Comparison of ENCODE assay signal across 13 mouse cellular contexts in the genomic region with DNA sequence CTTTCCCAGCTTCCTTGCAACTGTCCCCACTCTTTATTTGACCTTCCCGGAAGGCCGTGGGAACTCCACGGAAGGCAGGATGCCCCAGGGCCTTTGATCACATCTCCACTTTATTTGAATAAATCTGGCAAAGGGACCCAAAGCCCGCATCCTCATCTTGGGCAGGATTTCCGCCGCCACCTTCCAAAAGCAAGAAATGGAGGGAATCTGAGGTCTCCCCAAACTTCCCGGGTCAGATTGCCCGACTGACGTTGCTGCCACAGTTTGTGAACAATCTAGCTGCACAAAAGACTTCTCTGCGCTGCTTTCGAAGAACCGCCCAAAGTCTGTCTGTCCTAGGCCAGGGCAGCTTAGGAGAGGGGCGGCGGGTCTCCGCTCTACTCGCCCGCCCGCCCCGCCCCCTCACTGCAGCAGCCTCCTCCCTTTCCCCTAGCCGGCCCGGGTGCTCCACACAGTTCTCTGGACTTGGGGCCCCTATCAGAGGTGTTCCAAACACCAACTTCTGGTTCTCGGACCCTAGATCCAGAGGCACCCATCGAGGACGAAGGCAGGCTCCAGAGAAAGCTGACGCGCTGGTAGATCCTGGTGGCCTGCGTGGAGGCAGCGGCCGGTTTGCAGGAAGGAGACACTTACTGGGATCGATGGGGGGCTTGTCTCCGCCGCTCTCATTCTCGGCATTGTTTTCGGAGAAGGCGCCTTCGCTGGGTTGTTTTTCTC. TPM values are rescaled to one million over a fixed set of nuclear protein-coding genes. Genes with fewer than 3 reads are reported as not detected.
DNase-seq lines count a peak whose midpoint lies in the region; ATAC-seq and TF ChIP-seq lines count a peak whose summit lies in the region.
"Had no signal": no experiment of that assay in that cellular context is flagged by ENCODE, and none has a peak within 500 bp of the region (broad histone marks: within the 10 kb centered on the region; RNA-seq: fewer than 3 reads in every experiment).

No protein-coding gene starts in this region.

- peak overlapping the region; percentile 76 for H3K4me3 ChIP-seq in gastrocnemius, adult 2 months
- H3K4me3 ChIP-seq in thymus, adult 2 months (ENCODE audit: control insufficient read depth, insufficient read depth, low read length), result no peak overlapping the region
- H3K4me3 ChIP-seq in limb, embryonic 15.5 days, result peak overlapping the region; percentile 68

- no peak for ATAC-seq in limb, embryonic 15.5 days (ENCODE audit: insufficient number of reproducible peaks, low FRiP score, low TSS enrichment, low read depth)
- ATAC-seq: inflammation-experienced regulatory T-cells, adult 6 months had no signal

- H3K27ac ChIP-seq in gastrocnemius, adult 2 months, result peak overlapping the region; percentile 93
- no peak overlapping the region for H3K27ac ChIP-seq in thymus, adult 2 months (ENCODE audit: control insufficient read depth, insufficient read depth, low read length)
- H3K27ac ChIP-seq in limb, embryonic 15.5 days, result peak overlapping the region; percentile 95

- no peaks in the 10 kb centered on the region for H3K9me3 ChIP-seq in limb, embryonic 15.5 days

- no peak for TF ChIP-seq CTCF in gastrocnemius, adult 2 months (IDR thresholded peaks at IDR 0.05)
- no peak for TF ChIP-seq CTCF in thymus, adult 2 months (IDR thresholded peaks at IDR 0.05; ENCODE audit: borderline replicate concordance, control insufficient read depth, extremely low read depth, insufficient read depth, low read length, poor library complexity)

- DNase-seq in gastrocnemius, adult 2 months, result no peak
- no peak for DNase-seq in gastrocnemius, postnatal 10 days
- peak; percentile 7 for DNase-seq in thymus, postnatal 4 days
- no peak for DNase-seq in thymus, adult 2 months
- DNase-seq in right cerebral cortex, postnatal 25 days, result no peak
- DNase-seq in frontal cortex, postnatal 14 days (ENCODE audit: low spot score in 2 of 2), result no peak
- DNase-seq in left cerebral cortex, postnatal 25 days (ENCODE audit: low spot score in 2 of 2), result no peak
- DNase-seq: cerebellum, adult 11 months had no signal

- peak overlapping the region; percentile 86 for H3K4me2 ChIP-seq in limb, embryonic 15.5 days

- intact Hi-C loops in gastrocnemius, adult 2 months (cut with DNase I), result loop anchor here (2.0 to 5.0 kb wide), 2 partner anchors 14 to 753 kb away; partner anchors contain the start of gene Cbx3
- intact Hi-C loops in left cerebral cortex, postnatal 25 days (cut with DNase I), result loop anchor here (5.0 kb wide), 2 partner anchors 843 to 1043 kb away; no protein-coding TSS in a partner anchor

- no peak for TF ChIP-seq POLR2A in thymus, adult 2 months (IDR thresholded peaks at IDR 0.05; ENCODE audit: control insufficient read depth, extremely low read depth, insufficient read depth, low read length, poor library complexity)

- no peaks in the 10 kb centered on the region for H3K36me3 ChIP-seq in thymus, adult 2 months (ENCODE audit: control insufficient read depth, insufficient read depth, low read length)
- H3K36me3 ChIP-seq in limb, embryonic 15.5 days, result no peaks in the 10 kb centered on the region

- H3K9ac ChIP-seq in limb, embryonic 15.5 days, result peak overlapping the region; percentile 83

- peaks cover 2% of the 10 kb centered on the region; the same call in 1 of the 2 replicates for H3K4me1 ChIP-seq in thymus, adult 2 months (replicated peaks; ENCODE audit: control insufficient read depth, insufficient read depth, low read length)
- peaks cover 27% of the 10 kb centered on the region for H3K4me1 ChIP-seq in limb, embryonic 15.5 days

- WGBS in thymus, adult 2 months, result under 1% methylated on average over 36 of the region's 36 CpGs
- WGBS in limb, embryonic 15.5 days, result 1% methylated on average over 34 of the region's 36 CpGs

- H3K27me3 ChIP-seq in thymus, adult 2 months (ENCODE audit: control insufficient read depth, insufficient read depth, low read length), result peaks cover 35% of the 10 kb centered on the region
- peaks cover under 1% of the 10 kb centered on the region; the same call in 1 of the 2 replicates for H3K27me3 ChIP-seq in limb, embryonic 15.5 days

RNA-seq across cellular contexts. Expression of gene Hoxa7, which starts 3.4 kb away (rescaled TPM):
- 1 to 10 TPM; 4.7 to 5.0 TPM for total RNA-seq in gastrocnemius, adult 2 months (2021)
- total RNA-seq in gastrocnemius, postnatal 10 days (2021), result 1 to 10 TPM; 9.4 to 9.7 TPM
- polyA plus RNA-seq in thymus, adult 2 months (2012; rRNA removed), result 2.5 and 3.4 TPM in 2 replicates
- 12.0 and 12.9 TPM in 2 replicates for polyA plus RNA-seq in limb, embryonic 15.5 days (2015; fragmentation: Nextera tagmentation; extraction: Ambion mirVana)
- not detected for total RNA-seq in left cerebral cortex, postnatal 25 days (2021)
- total RNA-seq: liver, adult 2 months; midbrain, postnatal 0 days had no signal
- polyA plus RNA-seq: inflammation-experienced regulatory T-cells, adult 6 months; midbrain, postnatal 0 days had no signal

RNA-seq across cellular contexts. Expression of gene Hoxa9, which starts 5.8 kb away (rescaled TPM):
- total RNA-seq in gastrocnemius, adult 2 months (2021), result 1 to 10 TPM; 7.5 to 8.8 TPM
- total RNA-seq in gastrocnemius, postnatal 10 days (2021), result 10 to 100 TPM in 1 of 2 experiments, 1 to 10 TPM in 1; 7.8 to 11.2 TPM
- polyA plus RNA-seq in thymus, adult 2 months (2012; rRNA removed), result 0.26 and 0.56 TPM in 2 replicates
- 30.8 and 34.0 TPM in 2 replicates for polyA plus RNA-seq in limb, embryonic 15.5 days (2015; fragmentation: Nextera tagmentation; extraction: Ambion mirVana)
- total RNA-seq in left cerebral cortex, postnatal 25 days (2021), result not detected
- total RNA-seq: liver, adult 2 months; midbrain, postnatal 0 days had no signal
- polyA plus RNA-seq: midbrain, postnatal 0 days; small intestine, adult 2 months had no signal

RNA-seq across cellular contexts. Expression of gene Gm28308, which starts 11.9 kb away (rescaled TPM):
- total RNA-seq in gastrocnemius, adult 2 months (2021), result under 1 TPM in 1 of 2 experiments, not detected in 1; 0.82 TPM
- total RNA-seq in gastrocnemius, postnatal 10 days (2021), result not detected
- polyA plus RNA-seq in thymus, adult 2 months (2012; rRNA removed), result 0.24 and 0.26 TPM in 2 replicates
- polyA plus RNA-seq in limb, embryonic 15.5 days (2015; fragmentation: Nextera tagmentation; extraction: Ambion mirVana), result 0.70 TPM in 1 of 2 replicates, not detected in the other
- not detected for total RNA-seq in left cerebral cortex, postnatal 25 days (2021)
- total RNA-seq: liver, adult 2 months; midbrain, postnatal 0 days had no signal
- polyA plus RNA-seq: inflammation-experienced regulatory T-cells, adult 6 months; liver, adult 2 months; midbrain, postnatal 0 days had no signal

RNA-seq across cellular contexts. Expression of gene Hoxa3, which starts 11.9 kb away (rescaled TPM):
- total RNA-seq in gastrocnemius, adult 2 months (2021), result 1 to 10 TPM; 2.8 to 3.1 TPM
- 1 to 10 TPM; 2.0 to 5.0 TPM for total RNA-seq in gastrocnemius, postnatal 10 days (2021)
- polyA plus RNA-seq in thymus, adult 2 months (2012; rRNA removed), result 3.5 and 3.6 TPM in 2 replicates
- polyA plus RNA-seq in limb, embryonic 15.5 days (2015; fragmentation: Nextera tagmentation; extraction: Ambion mirVana), result 2.2 and 2.5 TPM in 2 replicates
- total RNA-seq in left cerebral cortex, postnatal 25 days (2021), result not detected
- polyA plus RNA-seq: inflammation-experienced regulatory T-cells, adult 6 months; midbrain, postnatal 0 days had no signal

RNA-seq across cellular contexts. Expression of gene Hoxa10, which starts 15.6 kb away (rescaled TPM):
- total RNA-seq in gastrocnemius, adult 2 months (2021), result 10 to 100 TPM; 17.4 to 17.7 TPM
- total RNA-seq in gastrocnemius, postnatal 10 days (2021), result 10 to 100 TPM; 30.2 to 30.8 TPM
- polyA plus RNA-seq in thymus, adult 2 months (2012; rRNA removed), result not detected in 2 replicates
- 86.8 and 108 TPM in 2 replicates for polyA plus RNA-seq in limb, embryonic 15.5 days (2015; fragmentation: Nextera tagmentation; extraction: Ambion mirVana)
- not detected for total RNA-seq in left cerebral cortex, postnatal 25 days (2021)
- total RNA-seq: liver, adult 2 months; midbrain, postnatal 0 days had no signal
- polyA plus RNA-seq: inflammation-experienced regulatory T-cells, adult 6 months; liver, adult 2 months; midbrain, postnatal 0 days; small intestine, adult 2 months had no signal

Comparison
In these comparisons a context has a peak if more than half of its experiments do, and no peak if none do; other contexts are left out.
1. RNA of gene Hoxa7, which starts 3.4 kb away (total RNA-seq): 9.4 to 9.7 TPM in gastrocnemius, postnatal 10 days and 4.7 to 5.0 TPM in gastrocnemius, adult 2 months; not detected in left cerebral cortex, postnatal 25 days; every median in the first group is over 4 times any median in the second.
2. RNA of gene Hoxa9, which starts 5.8 kb away (total RNA-seq): 7.8 to 11.2 TPM in gastrocnemius, postnatal 10 days and 7.5 to 8.8 TPM in gastrocnemius, adult 2 months; not detected in left cerebral cortex, postnatal 25 days; every median in the first group is over 4 times any median in the second.